Mouse (Mus musculus) macrophage (primary cell): ENCODE measurements around the gene Ppp1r2. TPM values are rescaled to one million over a fixed set of nuclear protein-coding genes. Genes with fewer than 3 reads are reported as not detected.

Source experiments
- H3K27ac ChIP-seq: fragments of 350-480 bp; formaldehyde crosslinking; 2 replicates; pipeline ENCODE4 v1.9.0; 2021
- H3K36me3 ChIP-seq: fragments of 350-480 bp; formaldehyde crosslinking; 2 replicates; pipeline ENCODE4 v1.9.0; 2021; ENCODE audit errors: inconsistent target
- H3K4me3 ChIP-seq: fragments of 350-480 bp; formaldehyde crosslinking; 2 replicates; pipeline ENCODE4 v1.9.0; 2021; ENCODE audit errors: inconsistent target
- H3K79me2 ChIP-seq: fragments of 350-480 bp; formaldehyde crosslinking; 2 replicates; pipeline ENCODE4 v1.9.0; 2021; ENCODE audit errors: inconsistent target
- WGBS: methylation state at CpG from one replicate; pipeline ENCODE4 v1.1.7; 2026; ENCODE audit warnings: inconsistent platforms; ENCODE audit not compliant: missing documents; 5-methylcytosine and 5-hydroxymethylcytosine counted together
- polyA plus RNA-seq: library from polyadenylated mRNA; stranded (reverse); fragments of 250-400 nt; gene quantifications from 3 replicates; pipeline ENCODE4 v1.2.4, GENCODE M21; 2018; ENCODE audit warnings: inconsistent platforms

The Ppp1r2 gene
- polyA plus RNA-seq, 1 experiment from 2014 or later = 54.3 TPM

- WGBS = 91% methylated on average over 7 of the region's 7 CpGs
- Histone ChIP-seq H3K36me3 (no peaks in the 10 kb centered on the region), H3K79me2 (peaks cover 30% of the 10 kb centered on the region), H3K27ac (no peak overlapping the region), H3K4me3 (no peak overlapping the region)
Measured at GRCm38 (mm10) chr16:31276539-31276938, 1.5 kb upstream of the Ppp1r2 start.

DNA sequence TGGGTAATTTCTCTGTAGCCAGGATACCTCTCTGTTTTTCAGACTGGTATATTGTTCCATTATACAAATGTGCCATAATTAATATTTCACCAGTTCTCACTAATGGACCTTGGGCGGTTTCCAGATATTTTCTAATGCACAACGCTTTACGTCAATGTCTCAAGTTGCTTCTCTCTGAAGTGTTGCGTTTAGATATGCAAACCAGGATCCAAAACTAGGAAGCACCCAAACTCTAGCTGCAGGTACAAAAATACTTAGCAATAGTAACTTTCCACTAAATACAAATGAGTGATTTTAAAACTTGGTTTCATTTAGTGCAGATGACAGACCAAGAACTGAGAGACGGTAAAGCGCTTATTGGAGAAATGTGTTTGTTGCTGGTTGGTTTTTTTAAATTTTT lies 993 bp downstream of the Ppp1r2 start:
- WGBS = 4% methylated on average over 6 of the region's 6 CpGs
- Histone ChIP-seq H3K36me3 (no peaks in the 10 kb centered on the region), H3K79me2 (peaks cover 54% of the 10 kb centered on the region), H3K4me3 (peak overlapping the region; percentile 65), H3K27ac (peak overlapping the region; percentile 52)

DNA sequence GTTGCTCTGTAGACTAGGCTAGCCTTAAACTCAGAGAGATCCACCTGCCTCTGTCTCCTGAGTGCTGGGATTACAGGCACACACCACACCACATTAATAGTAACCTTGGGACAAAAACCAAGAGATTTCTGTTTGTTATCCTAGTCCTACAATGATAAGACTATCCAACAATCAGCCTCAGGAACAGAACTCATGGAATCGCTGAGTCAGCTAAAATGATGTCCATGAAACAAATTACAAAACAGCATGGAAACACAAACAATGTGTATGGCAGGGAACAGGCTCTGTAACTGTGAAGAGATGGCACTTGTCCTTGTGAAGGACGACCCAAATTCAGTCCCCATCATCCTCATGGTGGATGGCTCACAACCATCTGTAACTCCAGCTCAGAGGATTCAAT lies 8.4 kb downstream of the Ppp1r2 start:
- WGBS = 85% methylated on average over 2 of the region's 2 CpGs
- Histone ChIP-seq H3K27ac (no peak overlapping the region), H3K36me3 (peaks cover 10% of the 10 kb centered on the region; the same call in 1 of the 2 replicates), H3K79me2 (peaks cover 100% of the 10 kb centered on the region), H3K4me3 (no peak overlapping the region)

GRCm38 (mm10) chr16:31256151-31256550 lies 18.9 kb downstream of the Ppp1r2 start:
- 58% methylated on average over 2 of the region's 2 CpGs for WGBS
- Histone ChIP-seq H3K27ac (peak overlapping the region; percentile 7; the same call in 1 of the 2 replicates), H3K79me2 (0 out of 2 replicates have a peak, but pooled peaks cover 4% of the 10 kb centered on the region), H3K4me3 (no peak overlapping the region), H3K36me3 (peaks cover 40% of the 10 kb centered on the region)

DNA sequence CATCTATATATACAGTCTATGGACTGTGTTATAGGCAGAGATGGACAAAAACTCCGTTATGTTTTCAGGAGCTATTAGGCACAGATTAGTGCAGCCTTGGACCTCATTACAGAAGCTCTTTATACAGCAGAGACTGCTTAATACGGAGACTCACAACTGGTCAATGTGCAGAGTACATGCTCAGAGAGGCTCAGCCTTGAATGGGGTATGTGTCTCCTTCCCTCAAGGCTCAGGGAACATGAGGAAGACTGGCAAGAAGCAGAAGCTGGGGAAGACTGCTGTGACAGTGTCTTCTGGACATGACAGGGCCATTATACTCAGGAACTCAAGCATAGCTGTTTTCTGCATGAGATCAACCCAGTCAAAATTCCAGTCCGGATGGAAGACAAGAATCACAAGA lies 19.4 kb downstream of the Ppp1r2 start:
- H3K36me3 ChIP-seq = peaks cover 40% of the 10 kb centered on the region
- WGBS = 91% methylated on average over 3 of the region's 3 CpGs

GRCm38 (mm10) chr16:31249401-31249800 lies 25.7 kb downstream of the Ppp1r2 start:
- WGBS = 88% methylated on average over 3 of the region's 3 CpGs
- Histone ChIP-seq H3K79me2 (no peaks in the 10 kb centered on the region), H3K36me3 (no peaks in the 10 kb centered on the region), H3K4me3 (no peak overlapping the region), H3K27ac (no peak overlapping the region)

More for the DNA sequence above, 19.4 kb downstream of the Ppp1r2 start:
- peak overlapping the region; percentile 7; the same call in 1 of the 2 replicates for H3K27ac ChIP-seq
- 0 out of 2 replicates have a peak, but pooled peaks cover 4% of the 10 kb centered on the region for H3K79me2 ChIP-seq
- no peak overlapping the region for H3K4me3 ChIP-seq

- 96% methylated on average over 13 of the region's 13 CpGs for WGBS
- no peaks in the 10 kb centered on the region for H3K36me3 ChIP-seq
- no peaks in the 10 kb centered on the region for H3K79me2 ChIP-seq
- no peak overlapping the region for H3K27ac ChIP-seq
- H3K4me3 ChIP-seq = no peak overlapping the region
Measured at GRCm38 (mm10) chr16:31248717-31249116, 26.4 kb downstream of the Ppp1r2 start.

DNA sequence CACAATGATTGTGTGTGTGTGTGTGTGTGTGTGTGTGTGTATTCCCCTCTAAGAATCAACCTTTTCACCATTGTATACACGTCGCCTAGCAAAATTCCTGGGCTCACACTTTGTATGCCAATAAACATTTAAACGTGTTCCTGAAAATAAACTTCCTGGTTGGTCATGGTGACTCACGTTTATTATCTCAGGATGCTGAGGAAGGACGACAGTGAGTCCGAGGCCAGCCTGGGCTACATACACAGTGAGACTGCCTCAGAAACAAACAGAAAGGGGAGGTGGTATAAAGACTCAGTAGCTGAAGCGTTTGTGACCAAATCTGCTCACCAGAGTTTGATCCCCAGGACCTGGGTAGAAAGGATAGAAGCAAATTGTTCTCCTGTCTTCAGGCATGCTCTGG lies 27.6 kb downstream of the Ppp1r2 start:
- H3K27ac ChIP-seq = no peak overlapping the region
- no peak overlapping the region for H3K4me3 ChIP-seq
- H3K36me3 ChIP-seq = no peaks in the 10 kb centered on the region
- no peaks in the 10 kb centered on the region for H3K79me2 ChIP-seq
- 58% methylated on average over 5 of the region's 7 CpGs for WGBS

GRCm38 (mm10) chr16:31244053-31244452 lies 31.0 kb downstream of the Ppp1r2 start:
- Histone ChIP-seq H3K79me2 (no peaks in the 10 kb centered on the region), H3K4me3 (no peak overlapping the region), H3K27ac (no peak overlapping the region), H3K36me3 (no peaks in the 10 kb centered on the region)
- WGBS = 70% methylated on average over 3 of the region's 3 CpGs

DNA sequence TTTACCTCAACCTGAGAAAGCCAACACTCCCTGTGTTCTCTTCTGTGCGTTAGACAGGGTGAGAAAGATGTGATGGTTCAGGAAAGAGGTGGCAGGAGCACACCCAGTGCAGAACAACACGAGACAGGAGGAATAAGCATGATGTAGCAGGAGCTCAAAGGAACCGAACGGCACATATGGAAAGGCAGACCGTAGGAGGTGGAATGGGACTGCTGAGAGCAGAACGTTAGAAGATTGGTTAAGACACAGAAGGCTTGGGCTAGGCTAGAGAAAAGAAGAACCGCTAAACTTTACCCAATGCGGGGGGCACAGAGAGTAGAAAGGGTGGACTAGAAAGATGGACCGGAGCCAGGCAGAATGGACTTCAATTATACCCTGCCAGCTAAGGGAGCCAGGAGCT lies 33.6 kb downstream of the Ppp1r2 start:
- Histone ChIP-seq H3K27ac (no peak overlapping the region), H3K4me3 (no peak overlapping the region), H3K79me2 (no peaks in the 10 kb centered on the region), H3K36me3 (no peaks in the 10 kb centered on the region)
- WGBS = 93% methylated on average over 9 of the region's 9 CpGs

- Histone ChIP-seq H3K27ac (no peak overlapping the region), H3K79me2 (no peaks in the 10 kb centered on the region), H3K4me3 (no peak overlapping the region), H3K36me3 (no peaks in the 10 kb centered on the region)
- 96% methylated on average over 8 of the region's 8 CpGs for WGBS
Measured at GRCm38 (mm10) chr16:31240569-31240968, 34.5 kb downstream of the Ppp1r2 start.

- no peaks in the 10 kb centered on the region for H3K79me2 ChIP-seq
- no peak overlapping the region for H3K27ac ChIP-seq
- no peaks in the 10 kb centered on the region for H3K36me3 ChIP-seq
- no peak overlapping the region for H3K4me3 ChIP-seq
- WGBS = 96% methylated on average over 5 of the region's 5 CpGs
Measured at GRCm38 (mm10) chr16:31238281-31238680, 36.8 kb downstream of the Ppp1r2 start.

- Histone ChIP-seq H3K27ac (peak overlapping the region; percentile 84), H3K36me3 (no peaks in the 10 kb centered on the region)
- WGBS = 5% methylated on average over 17 of the region's 18 CpGs
Measured at GRCm38 (mm10) chr16:31235457-31236310, 39.4 kb downstream of the Ppp1r2 start.

DNA sequence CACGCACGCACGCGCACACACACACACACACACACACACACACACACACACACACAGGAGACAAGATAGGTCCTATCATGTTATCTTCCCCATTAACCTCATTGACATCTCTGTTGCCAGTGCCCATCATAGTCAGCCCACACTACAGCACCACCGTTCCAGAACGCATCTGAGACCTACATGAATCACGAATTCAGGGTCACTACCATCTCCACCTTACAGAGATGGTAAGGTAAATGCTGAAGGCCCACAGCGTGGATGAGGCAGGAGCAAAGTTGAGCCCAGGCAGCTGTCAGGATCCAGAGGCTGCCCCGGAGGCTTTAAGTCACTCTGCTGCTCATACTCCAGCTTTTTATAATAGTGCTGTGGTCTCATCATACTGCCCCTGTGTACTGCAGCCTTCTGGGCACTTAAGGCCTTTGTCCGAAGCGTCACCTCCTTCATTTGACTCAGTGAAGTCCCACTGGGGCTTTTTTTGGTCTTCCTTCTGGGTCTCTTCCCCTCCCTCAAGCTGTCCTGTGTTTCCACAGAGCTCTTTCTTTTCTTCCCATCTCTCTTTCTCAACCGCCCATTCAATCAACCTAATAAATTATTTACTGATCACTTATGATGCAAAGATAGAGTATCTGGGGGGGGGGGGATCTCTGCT lies 40.1 kb downstream of the Ppp1r2 start:
- H3K27ac ChIP-seq = peak overlapping the region; percentile 84
- H3K79me2 ChIP-seq = no peaks in the 10 kb centered on the region
- H3K36me3 ChIP-seq = no peaks in the 10 kb centered on the region
- 87% methylated on average over 12 of the region's 12 CpGs for WGBS
- peak overlapping the region; percentile 36 for H3K4me3 ChIP-seq

More at GRCm38 (mm10) chr16:31235457-31236310, 39.4 kb downstream of the Ppp1r2 start:
- Histone ChIP-seq H3K4me3 (peak overlapping the region; percentile 36), H3K79me2 (no peaks in the 10 kb centered on the region)

- Histone ChIP-seq H3K79me2 (no peaks in the 10 kb centered on the region), H3K36me3 (no peaks in the 10 kb centered on the region), H3K4me3 (no peak overlapping the region; the same call in 1 of the 2 replicates), H3K27ac (peak overlapping the region; percentile 84)
- 0% methylated on average over 2 of the region's 3 CpGs for WGBS
Measured at GRCm38 (mm10) chr16:31234356-31234755, 40.7 kb downstream of the Ppp1r2 start.
